Mouse (Mus musculus) heart, adult 2 months (tissue): ENCODE results near the gene Armc9.

Source experiments
- EP300 ChIP-seq: fragments of 200-500 bp; IDR thresholded peaks from 2 replicates; pipeline ENCODE4 v1.6.1; 2011; ENCODE audit warnings: low read depth, low read length, control low read depth; ENCODE audit not compliant: insufficient read depth
- POLR2A ChIP-seq: fragments of 200-500 bp; IDR thresholded peaks from 2 replicates; pipeline ENCODE4 v1.6.1; 2011; ENCODE audit warnings: mild to moderate bottlenecking, low read depth, low read length, control low read depth; ENCODE audit not compliant: insufficient read depth

DNA sequence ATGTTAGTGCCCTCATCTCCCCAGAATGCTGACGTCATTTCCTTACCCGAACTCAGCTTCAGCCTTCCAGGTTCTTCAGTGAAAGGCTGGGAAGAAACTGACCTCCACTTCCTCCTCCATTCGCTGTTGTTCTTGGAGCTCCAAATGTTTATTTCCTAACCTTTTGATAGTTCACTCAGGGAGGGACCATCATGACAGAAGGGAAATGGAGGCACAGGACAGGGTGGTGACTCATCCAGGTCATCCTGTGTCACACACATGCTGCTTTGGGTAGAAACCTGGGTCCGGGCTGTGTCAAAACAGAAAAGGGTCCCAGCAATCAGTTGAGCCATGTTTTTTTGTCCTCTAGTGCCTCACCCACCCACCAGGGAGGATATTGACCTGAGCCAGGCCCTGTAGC, 11.4 kb upstream of the Armc9 start:
- TF ChIP-seq POLR2A (no peak), EP300 (no peak)
